Comparison of ENCODE assay signal across 25 mouse cellular contexts in genomic region chr5:87614364-87615127, GRCm38 (mm10). TPM values are rescaled to one million over a fixed set of nuclear protein-coding genes. Genes with fewer than 3 reads are reported as not detected.
"Had no signal": no experiment of that assay in that cellular context is flagged by ENCODE, and none has a peak within 500 bp of the region (broad histone marks: within the 10 kb centered on the region; RNA-seq: fewer than 3 reads in every experiment).

No protein-coding gene starts in this region.

- H3K4me2 ChIP-seq: liver, embryonic 13.5 days; midbrain, embryonic 11.5 days; stomach, embryonic 15.5 days had no signal

- H3K4me1 ChIP-seq: liver, embryonic 13.5 days; stomach, embryonic 15.5 days had no signal

- DNase-seq: layer of hippocampus, adult 9-11 months; liver, embryonic 13.5 days; lung, adult 2 months; lung, postnatal 14 days; lung, postnatal 4 days; midbrain, embryonic 14.5 days; thymus, adult 18-20 months; thymus, postnatal 36 days had no signal

- H3K27me3 ChIP-seq: liver, embryonic 13.5 days; stomach, embryonic 15.5 days had no signal

- H3K27ac ChIP-seq: hindbrain, postnatal 0 days; layer of hippocampus, adult 2 months; liver, embryonic 13.5 days; stomach, embryonic 15.5 days had no signal

- H3K9ac ChIP-seq: liver, embryonic 13.5 days; stomach, embryonic 15.5 days had no signal

- ATAC-seq: hindbrain, postnatal 0 days; inflammation-experienced regulatory T-cells, adult 6 months; intestine, embryonic 16.5 days had no signal

- H3K36me3 ChIP-seq: liver, embryonic 13.5 days; stomach, embryonic 15.5 days had no signal

- H3K4me3 ChIP-seq: layer of hippocampus, adult 2 months; liver, embryonic 13.5 days; stomach, embryonic 15.5 days had no signal

- H3K9me3 ChIP-seq: liver, embryonic 13.5 days; stomach, embryonic 15.5 days had no signal

RNA-seq across cellular contexts. Expression of gene Sult1e1, which starts 23.2 kb away (rescaled TPM):
- polyA plus RNA-seq: hindbrain, postnatal 0 days; inflammation-experienced regulatory T-cells, adult 6 months; intestine, embryonic 16.5 days; large intestine, adult 2 months; limb, embryonic 11.5 days; limb, embryonic 14.5 days; liver, adult 2 months; liver, embryonic 13.5 days; liver, embryonic 16.5 days; lung, adult 2 months; lung, embryonic 16.5 days; midbrain, embryonic 11.5 days; midbrain, embryonic 14.5 days; neural tube, embryonic 11.5 days; neural tube, embryonic 14.5 days; small intestine, adult 2 months; spleen, adult 2 months; stomach, embryonic 15.5 days had no signal

RNA-seq across cellular contexts. Expression of gene Sult1d1, which starts 45.7 kb away (rescaled TPM):
- polyA plus RNA-seq: hindbrain, postnatal 0 days; limb, embryonic 11.5 days; limb, embryonic 14.5 days; lung, embryonic 16.5 days; midbrain, embryonic 11.5 days; midbrain, embryonic 14.5 days; neural tube, embryonic 11.5 days; neural tube, embryonic 14.5 days; spleen, adult 2 months had no signal

RNA-seq across cellular contexts. Expression of gene Csn1s1, which starts 51.5 kb away (rescaled TPM):
- polyA plus RNA-seq: hindbrain, postnatal 0 days; inflammation-experienced regulatory T-cells, adult 6 months; intestine, embryonic 16.5 days; large intestine, adult 2 months; limb, embryonic 11.5 days; limb, embryonic 14.5 days; liver, adult 2 months; liver, embryonic 13.5 days; liver, embryonic 16.5 days; lung, adult 2 months; lung, embryonic 16.5 days; midbrain, embryonic 11.5 days; midbrain, embryonic 14.5 days; neural tube, embryonic 11.5 days; neural tube, embryonic 14.5 days; small intestine, adult 2 months; spleen, adult 2 months; stomach, embryonic 15.5 days; urinary bladder, adult 2 months had no signal
